Mouse (Mus musculus): Measurements from ENCODE around the gene Fntb. TPM values are rescaled to one million over a fixed set of nuclear protein-coding genes. Genes with fewer than 3 reads are reported as not detected.

Fntb gene
- polyA plus RNA-seq, 1 experiment from 2014 or later, result 33.2 TPM

- ATAC-seq (replicated peaks), result no peak
- WGBS, result 90% methylated on average over 10 of the region's 10 CpGs
- Histone ChIP-seq H3K4me2 (replicated peaks) (no peak overlapping the region), H3K9ac (replicated peaks) (no peak overlapping the region), H3K4me3 (no peak overlapping the region), H3K36me3 (no peaks in the 10 kb centered on the region), H3K4me1 (no peaks in the 10 kb centered on the region), H3K9me3 (no peaks in the 10 kb centered on the region), H3K27ac (replicated peaks) (no peak overlapping the region), H3K27me3 (no peaks in the 10 kb centered on the region)
Measured at GRCm38 (mm10) chr12:76803028-76803427, 37.6 kb downstream of the Fntb start.

DNA sequence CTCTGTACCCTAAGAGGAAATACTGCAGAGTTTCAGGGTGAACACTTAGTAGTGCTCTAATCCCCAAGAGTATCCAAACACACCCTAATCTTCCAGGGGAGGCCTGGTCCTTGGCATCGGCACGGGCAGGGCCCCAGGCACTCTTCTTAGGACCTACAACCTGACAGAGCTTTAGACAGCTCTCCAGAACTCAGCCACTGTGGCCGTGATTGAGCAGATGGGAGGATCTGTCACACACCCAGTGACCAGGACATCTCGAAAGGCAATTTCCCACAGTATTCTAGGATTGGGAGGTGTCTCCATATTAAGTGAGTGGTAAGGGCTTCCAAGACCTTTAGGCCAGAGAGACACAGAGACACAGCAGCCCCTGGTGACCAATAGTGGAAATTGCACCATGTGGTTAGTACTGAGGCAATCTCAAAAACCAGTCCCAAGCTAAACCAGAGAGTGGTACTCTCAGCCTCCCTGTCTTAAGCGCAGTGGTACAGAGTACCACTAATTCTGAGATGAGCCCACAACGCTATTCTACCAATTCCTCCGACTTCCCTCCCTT lies 38.4 kb downstream of the Fntb start:
- peak; percentile 4; the same call in 1 of the 2 replicates for ATAC-seq (replicated peaks)
- Histone ChIP-seq H3K4me3 (no peak overlapping the region), H3K9ac (replicated peaks) (no peak overlapping the region), H3K4me2 (replicated peaks) (no peak overlapping the region), H3K9me3 (no peaks in the 10 kb centered on the region), H3K4me1 (no peaks in the 10 kb centered on the region), H3K27ac (replicated peaks) (no peak overlapping the region), H3K36me3 (no peaks in the 10 kb centered on the region), H3K27me3 (no peaks in the 10 kb centered on the region)
- whole genome bisulfite sequencing, result 61% methylated on average over 7 of the region's 7 CpGs

GRCm38 (mm10) chr12:76805056-76805811 lies 39.8 kb downstream of the Fntb start:
- Histone ChIP-seq H3K9ac (replicated peaks) (no peak overlapping the region), H3K27me3 (no peaks in the 10 kb centered on the region), H3K4me1 (no peaks in the 10 kb centered on the region), H3K27ac (replicated peaks) (no peak overlapping the region), H3K4me3 (no peak overlapping the region), H3K36me3 (no peaks in the 10 kb centered on the region), H3K4me2 (replicated peaks) (no peak overlapping the region), H3K9me3 (no peaks in the 10 kb centered on the region)
- no peak for ATAC-seq (replicated peaks)
- 89% methylated on average over 10 of the region's 10 CpGs for WGBS

DNA sequence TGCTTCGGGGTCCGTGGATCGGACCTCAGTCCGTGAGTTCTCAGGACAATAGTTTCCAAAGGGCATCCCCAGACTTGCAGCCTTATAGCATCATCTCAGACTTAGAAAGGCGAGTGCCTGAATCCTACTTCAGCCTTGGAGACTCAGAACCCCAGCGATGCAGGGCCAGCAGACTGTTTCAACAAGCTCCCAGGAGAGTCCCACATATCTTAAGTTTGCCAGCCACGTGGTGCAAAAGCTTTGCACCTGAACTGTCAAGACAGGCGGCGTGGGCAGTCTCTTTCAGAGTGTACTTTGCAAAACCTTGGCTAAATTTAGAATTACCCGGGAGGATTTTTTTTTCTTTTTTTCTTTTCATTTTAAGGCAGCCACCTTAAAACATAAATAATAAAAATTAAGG lies 42.4 kb downstream of the Fntb start:
- H3K27me3 ChIP-seq, result no peaks in the 10 kb centered on the region
- H3K9ac ChIP-seq (replicated peaks), result no peak overlapping the region
- no peaks in the 10 kb centered on the region for H3K4me1 ChIP-seq
- WGBS, result 86% methylated on average over 10 of the region's 10 CpGs
- H3K27ac ChIP-seq (replicated peaks), result no peak overlapping the region
- H3K4me2 ChIP-seq (replicated peaks), result no peak overlapping the region
- no peak overlapping the region for H3K4me3 ChIP-seq
- no peak for ATAC-seq (replicated peaks)
- no peaks in the 10 kb centered on the region for H3K36me3 ChIP-seq
- no peaks in the 10 kb centered on the region for H3K9me3 ChIP-seq

GRCm38 (mm10) chr12:76810491-76810890 lies 45.1 kb downstream of the Fntb start:
- ATAC-seq (replicated peaks), result no peak
- no peaks in the 10 kb centered on the region for H3K9me3 ChIP-seq
- no peak overlapping the region for H3K27ac ChIP-seq (replicated peaks)
- H3K4me1 ChIP-seq, result no peaks in the 10 kb centered on the region
- H3K27me3 ChIP-seq, result no peaks in the 10 kb centered on the region
- no peak overlapping the region for H3K9ac ChIP-seq (replicated peaks)
- no peak overlapping the region for H3K4me3 ChIP-seq
- H3K4me2 ChIP-seq (replicated peaks), result no peak overlapping the region
- WGBS, result 89% methylated on average over 5 of the region's 5 CpGs
- no peaks in the 10 kb centered on the region for H3K36me3 ChIP-seq

- ATAC-seq (replicated peaks), result no peak
- Histone ChIP-seq H3K4me1 (no peaks in the 10 kb centered on the region), H3K9me3 (no peaks in the 10 kb centered on the region), H3K4me3 (no peak overlapping the region), H3K36me3 (no peaks in the 10 kb centered on the region), H3K27ac (replicated peaks) (no peak overlapping the region), H3K9ac (replicated peaks) (no peak overlapping the region), H3K4me2 (replicated peaks) (no peak overlapping the region), H3K27me3 (no peaks in the 10 kb centered on the region)
- WGBS, result 87% methylated on average over 4 of the region's 4 CpGs
Measured at GRCm38 (mm10) chr12:76811006-76811405, 45.6 kb downstream of the Fntb start.

DNA sequence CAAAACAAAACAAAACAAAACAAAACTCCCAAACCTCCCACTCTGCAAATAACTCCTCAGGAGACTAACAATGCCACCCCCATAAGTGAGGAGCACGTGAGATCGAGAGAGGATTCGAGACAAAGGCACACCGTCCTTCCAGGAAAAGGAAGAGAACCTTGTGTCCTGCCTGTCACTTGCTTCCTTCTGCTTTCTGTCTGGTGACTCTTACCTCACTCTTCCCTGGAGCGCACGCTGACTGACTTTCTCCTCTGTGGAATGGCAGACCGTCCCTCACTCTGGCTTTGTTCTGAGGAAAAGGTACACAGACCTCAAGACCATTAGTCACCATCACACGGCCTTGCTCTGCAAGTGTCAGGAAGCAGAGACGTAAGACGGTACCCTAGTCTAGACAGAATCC lies 48.2 kb downstream of the Fntb start:
- 86% methylated on average over 10 of the region's 10 CpGs for WGBS
- no peaks in the 10 kb centered on the region for H3K27me3 ChIP-seq
- H3K9me3 ChIP-seq, result no peaks in the 10 kb centered on the region
- no peak for ATAC-seq (replicated peaks)
- H3K4me2 ChIP-seq (replicated peaks), result no peak overlapping the region
- H3K9ac ChIP-seq (replicated peaks), result no peak overlapping the region
- H3K4me3 ChIP-seq, result no peak overlapping the region
- H3K4me1 ChIP-seq, result no peaks in the 10 kb centered on the region
- no peaks in the 10 kb centered on the region for H3K36me3 ChIP-seq
- H3K27ac ChIP-seq (replicated peaks), result no peak overlapping the region

- Histone ChIP-seq H3K4me2 (replicated peaks) (no peak overlapping the region), H3K9ac (replicated peaks) (no peak overlapping the region), H3K4me3 (no peak overlapping the region), H3K36me3 (no peaks in the 10 kb centered on the region), H3K9me3 (no peaks in the 10 kb centered on the region), H3K4me1 (no peaks in the 10 kb centered on the region), H3K27ac (replicated peaks) (no peak overlapping the region), H3K27me3 (no peaks in the 10 kb centered on the region)
- 81% methylated on average over 2 of the region's 2 CpGs for WGBS
- ATAC-seq (replicated peaks), result no peak
Measured at GRCm38 (mm10) chr12:76814120-76814519, 48.7 kb downstream of the Fntb start.

GRCm38 (mm10) chr12:76816720-76817119 lies 51.3 kb downstream of the Fntb start:
- no peaks in the 10 kb centered on the region for H3K36me3 ChIP-seq
- ATAC-seq (replicated peaks), result no peak
- peaks cover 9% of the 10 kb centered on the region; the same call in 1 of the 2 replicates for H3K27me3 ChIP-seq
- no peak overlapping the region for H3K4me3 ChIP-seq
- H3K4me2 ChIP-seq (replicated peaks), result no peak overlapping the region
- no peak overlapping the region for H3K9ac ChIP-seq (replicated peaks)
- 69% methylated on average over 4 of the region's 4 CpGs for WGBS
- peaks cover 16% of the 10 kb centered on the region for H3K4me1 ChIP-seq
- no peak overlapping the region for H3K27ac ChIP-seq (replicated peaks)
- H3K9me3 ChIP-seq, result no peaks in the 10 kb centered on the region

DNA sequence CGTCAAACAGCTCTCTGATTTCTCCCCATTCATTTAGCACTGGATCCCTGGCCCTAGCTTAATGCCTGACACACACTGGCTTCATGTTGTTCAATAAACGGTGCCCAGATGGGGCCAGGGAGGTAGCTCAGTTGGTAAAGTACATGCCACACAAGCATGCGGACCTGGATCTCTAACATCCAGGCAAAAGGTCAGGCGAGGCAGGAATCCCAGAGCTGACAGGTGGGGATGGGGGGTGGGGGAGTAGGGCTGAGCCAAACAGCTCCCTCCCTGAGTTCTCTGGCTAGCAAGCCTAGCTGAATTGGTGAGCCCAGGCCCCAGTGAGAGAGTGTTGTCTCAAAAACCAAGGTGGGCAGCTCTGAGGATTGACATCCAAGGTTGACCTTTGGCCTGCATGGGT lies 51.8 kb downstream of the Fntb start:
- Histone ChIP-seq H3K9me3 (no peaks in the 10 kb centered on the region), H3K27ac (replicated peaks) (no peak overlapping the region), H3K4me2 (replicated peaks) (no peak overlapping the region), H3K36me3 (no peaks in the 10 kb centered on the region), H3K4me3 (no peak overlapping the region), H3K4me1 (peaks cover 19% of the 10 kb centered on the region), H3K9ac (replicated peaks) (no peak overlapping the region), H3K27me3 (peaks cover 9% of the 10 kb centered on the region; the same call in 1 of the 2 replicates)
- no peak for ATAC-seq (replicated peaks)
- WGBS, result 53% methylated on average over 4 of the region's 4 CpGs

DNA sequence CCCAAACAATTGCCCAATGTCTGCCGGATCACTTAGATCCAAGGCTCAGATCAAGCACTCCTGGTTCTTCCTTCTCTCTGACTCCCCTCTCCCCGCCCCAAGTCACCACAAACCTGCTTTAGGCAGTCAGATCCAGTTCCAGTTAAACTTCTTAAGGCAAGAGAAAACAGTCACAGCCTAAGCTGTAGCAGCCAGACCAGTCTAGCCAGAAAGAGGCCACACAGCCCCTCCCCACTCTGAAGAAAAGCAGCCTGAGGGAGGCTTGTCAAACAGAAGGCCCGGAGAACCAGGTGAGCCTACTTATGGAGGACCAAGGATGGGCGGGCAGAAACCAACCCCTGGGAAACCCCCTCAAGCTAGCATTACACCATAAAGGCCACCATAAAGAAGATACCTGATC lies 52.7 kb downstream of the Fntb start:
- no peaks in the 10 kb centered on the region for H3K9me3 ChIP-seq
- H3K9ac ChIP-seq (replicated peaks), result no peak overlapping the region
- no peak for ATAC-seq (replicated peaks)
- no peaks in the 10 kb centered on the region for H3K36me3 ChIP-seq
- no peak overlapping the region for H3K4me3 ChIP-seq
- H3K4me2 ChIP-seq (replicated peaks), result no peak overlapping the region
- no peak overlapping the region for H3K27ac ChIP-seq (replicated peaks)
- H3K27me3 ChIP-seq, result peaks cover 9% of the 10 kb centered on the region; the same call in 1 of the 2 replicates
- 61% methylated on average over 4 of the region's 4 CpGs for WGBS
- H3K4me1 ChIP-seq, result peaks cover 24% of the 10 kb centered on the region

DNA sequence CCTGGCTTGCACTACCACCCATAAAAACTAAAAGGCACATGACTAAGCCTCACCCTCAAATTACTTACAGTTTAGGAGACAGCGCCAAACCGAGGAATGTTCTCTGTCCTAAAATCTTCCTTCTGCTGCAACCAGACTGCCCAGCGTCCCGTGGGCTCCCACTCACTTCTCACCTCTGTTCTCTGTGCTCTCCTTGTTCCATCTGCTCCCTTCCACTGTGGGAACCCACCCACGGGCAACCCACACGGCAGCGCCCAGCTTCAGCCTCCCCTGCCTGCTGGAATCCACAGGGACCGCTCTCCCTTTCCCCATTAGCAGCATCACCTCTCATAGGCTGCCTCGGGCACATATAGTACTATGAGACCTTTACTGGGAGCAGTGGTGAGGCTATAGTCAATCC lies 53.5 kb downstream of the Fntb start:
- H3K4me2 ChIP-seq (replicated peaks), result no peak overlapping the region
- peaks cover 9% of the 10 kb centered on the region; the same call in 1 of the 2 replicates for H3K27me3 ChIP-seq
- H3K4me1 ChIP-seq, result peaks cover 24% of the 10 kb centered on the region
- 86% methylated on average over 9 of the region's 9 CpGs for WGBS
- no peak for ATAC-seq (replicated peaks)
- no peaks in the 10 kb centered on the region for H3K9me3 ChIP-seq
- H3K9ac ChIP-seq (replicated peaks), result no peak overlapping the region
- H3K36me3 ChIP-seq, result no peaks in the 10 kb centered on the region
- H3K4me3 ChIP-seq, result no peak overlapping the region
- H3K27ac ChIP-seq (replicated peaks), result no peak overlapping the region

DNA sequence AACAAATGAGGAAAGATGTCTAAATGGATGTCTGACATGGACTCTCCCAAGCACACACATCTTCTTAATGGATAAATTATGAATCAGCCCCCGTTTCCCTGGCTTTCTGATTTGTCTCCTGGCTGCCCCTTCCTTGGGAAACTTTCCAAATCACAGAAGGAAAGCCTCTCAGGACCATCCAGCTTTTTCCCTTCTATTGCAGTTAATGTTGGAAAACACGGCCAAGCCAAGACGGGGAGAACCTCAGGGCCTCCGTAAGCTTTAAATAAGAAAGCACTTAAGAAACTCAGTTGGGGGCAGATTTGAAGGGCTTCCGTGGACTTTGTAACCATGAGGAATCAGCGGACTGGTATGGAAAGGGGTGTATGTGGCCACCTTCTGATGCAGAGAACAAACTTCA lies 54.4 kb downstream of the Fntb start:
- 39% methylated on average over 6 of the region's 6 CpGs for WGBS
- Histone ChIP-seq H3K4me1 (peaks cover 24% of the 10 kb centered on the region), H3K4me3 (no peak overlapping the region)

More for the DNA sequence above, 54.4 kb downstream of the Fntb start:
- H3K9me3 ChIP-seq, result no peaks in the 10 kb centered on the region
- no peak overlapping the region for H3K4me2 ChIP-seq (replicated peaks)
- H3K9ac ChIP-seq (replicated peaks), result no peak overlapping the region
- peaks cover 9% of the 10 kb centered on the region; the same call in 1 of the 2 replicates for H3K27me3 ChIP-seq
- no peaks in the 10 kb centered on the region for H3K36me3 ChIP-seq
- no peak overlapping the region for H3K27ac ChIP-seq (replicated peaks)
- no peak for ATAC-seq (replicated peaks)
